Mouse (Mus musculus): ENCODE measurements at regions not wholly inside any gene's neighbourhood (a gene's known extent, or its start where the extent isn't known, plus 50 kb on each side); places are given as distances from the start of the nearest gene placed in this dataset.

GRCm38 (mm10) chr5:33492604-33493315, 59.0 kb upstream of the Nkx1-1 start:
- Histone ChIP-seq H3K9ac (replicated peaks; ENCODE audit: low read length) (no peak overlapping the region), H3K36me3 (ENCODE audit: insufficient read depth, low read length) (no peaks in the 10 kb centered on the region), H3K4me1 (ENCODE audit: insufficient read depth, low read length) (peaks cover 22% of the 10 kb centered on the region), H3K9me3 (ENCODE audit: low read length) (no peaks in the 10 kb centered on the region), H3K4me3 (ENCODE audit: low read length) (no peak overlapping the region), H3K4me2 (replicated peaks; ENCODE audit: low read depth, low read length) (no peak overlapping the region), H3K27ac (ENCODE audit: low read length) (no peak overlapping the region), H3K27me3 (ENCODE audit: insufficient read depth, low read length) (peaks cover 27% of the 10 kb centered on the region)
- no peak for ATAC-seq (ENCODE audit: low FRiP score, low TSS enrichment)
- WGBS, result 91% methylated on average over 11 of the region's 11 CpGs

- whole genome bisulfite sequencing, result 83% methylated on average over 6 of the region's 6 CpGs
- H3K27me3 ChIP-seq (ENCODE audit: insufficient read depth, low read length), result peaks cover 23% of the 10 kb centered on the region
- no peak overlapping the region for H3K4me2 ChIP-seq (replicated peaks; ENCODE audit: low read depth, low read length)
- H3K4me3 ChIP-seq (ENCODE audit: low read length), result no peak overlapping the region
- no peaks in the 10 kb centered on the region for H3K36me3 ChIP-seq (ENCODE audit: insufficient read depth, low read length)
- no peak overlapping the region for H3K9ac ChIP-seq (replicated peaks; ENCODE audit: low read length)
- peaks cover 5% of the 10 kb centered on the region for H3K4me1 ChIP-seq (ENCODE audit: insufficient read depth, low read length)
- H3K9me3 ChIP-seq (ENCODE audit: low read length), result no peaks in the 10 kb centered on the region
- no peak overlapping the region for H3K27ac ChIP-seq (ENCODE audit: low read length)
- ATAC-seq (ENCODE audit: low FRiP score, low TSS enrichment), result no peak
Measured at GRCm38 (mm10) chr5:33489286-33489685, 55.5 kb upstream of the Nkx1-1 start.

- no peak for ATAC-seq (ENCODE audit: low FRiP score, low TSS enrichment)
- 6% methylated on average over 9 of the region's 9 CpGs for WGBS
- Histone ChIP-seq H3K27me3 (ENCODE audit: insufficient read depth, low read length) (peaks cover 20% of the 10 kb centered on the region), H3K9me3 (ENCODE audit: low read length) (no peaks in the 10 kb centered on the region), H3K4me3 (ENCODE audit: low read length) (no peak overlapping the region), H3K9ac (replicated peaks; ENCODE audit: low read length) (no peak overlapping the region), H3K36me3 (ENCODE audit: insufficient read depth, low read length) (no peaks in the 10 kb centered on the region), H3K4me2 (replicated peaks; ENCODE audit: low read depth, low read length) (no peak overlapping the region), H3K4me1 (ENCODE audit: insufficient read depth, low read length) (peaks cover 5% of the 10 kb centered on the region), H3K27ac (ENCODE audit: low read length) (no peak overlapping the region)
Measured at GRCm38 (mm10) chr5:33488152-33488561, 54.4 kb upstream of the Nkx1-1 start.

- 35% methylated on average over 15 of the region's 15 CpGs for WGBS
Measured at GRCm38 (mm10) chr5:33485765-33486164, 52.0 kb upstream of the Nkx1-1 start.

More at GRCm38 (mm10) chr5:33485765-33486164, 52.0 kb upstream of the Nkx1-1 start:
- Histone ChIP-seq H3K9ac (replicated peaks; ENCODE audit: low read length) (no peak overlapping the region), H3K9me3 (ENCODE audit: low read length) (no peaks in the 10 kb centered on the region), H3K27ac (ENCODE audit: low read length) (no peak overlapping the region), H3K27me3 (ENCODE audit: insufficient read depth, low read length) (peaks cover 23% of the 10 kb centered on the region), H3K36me3 (ENCODE audit: insufficient read depth, low read length) (no peaks in the 10 kb centered on the region), H3K4me1 (ENCODE audit: insufficient read depth, low read length) (peaks cover 5% of the 10 kb centered on the region), H3K4me2 (replicated peaks; ENCODE audit: low read depth, low read length) (no peak overlapping the region), H3K4me3 (ENCODE audit: low read length) (no peak overlapping the region)
- no peak for ATAC-seq (ENCODE audit: low FRiP score, low TSS enrichment)

All from kidney, embryonic 16.5 days (tissue).